Mouse (Mus musculus): ENCODE results near the gene Mbl2. TPM values are rescaled to one million over a fixed set of nuclear protein-coding genes. Genes with fewer than 3 reads are reported as not detected.
"Not testable (repeated sequence)": the region's sequence is repeated elsewhere in the genome, so short reads cannot be mapped to it uniquely, and the experiment has no call there.

Mbl2 gene
- polyA plus RNA-seq, 1 experiment from 2014 or later, result not detected

DNA sequence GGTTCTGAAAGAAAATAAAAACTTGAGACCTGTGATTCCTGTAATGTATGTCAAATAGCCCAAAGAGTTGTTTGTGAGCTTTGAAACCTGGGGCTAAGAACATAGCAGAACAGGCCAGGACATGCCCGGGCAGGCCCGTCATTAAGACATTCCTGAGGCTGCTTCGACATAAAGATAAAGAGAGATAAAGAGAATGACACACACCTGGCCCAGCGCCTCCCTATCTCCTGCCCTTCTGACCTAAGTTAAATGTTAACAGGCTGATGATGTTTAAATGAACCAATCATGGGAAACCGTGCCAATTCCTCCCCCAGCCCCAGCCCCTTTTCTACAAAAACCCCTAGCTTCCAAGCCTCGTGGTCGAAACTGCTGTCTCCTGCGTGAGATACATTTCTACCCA, 10.1 kb upstream of the Mbl2 start:
- H3K9ac ChIP-seq; H3K9me3 ChIP-seq (replicated peaks); H3K36me3 ChIP-seq; H3K4me3 ChIP-seq (replicated peaks); H3K27me3 ChIP-seq; H3K4me2 ChIP-seq; H3K27ac ChIP-seq; H3K4me1 ChIP-seq; ATAC-seq (replicated peaks; ENCODE audit: low FRiP score): not testable (repeated sequence)
- 67% methylated on average over 8 of the region's 8 CpGs for WGBS

DNA sequence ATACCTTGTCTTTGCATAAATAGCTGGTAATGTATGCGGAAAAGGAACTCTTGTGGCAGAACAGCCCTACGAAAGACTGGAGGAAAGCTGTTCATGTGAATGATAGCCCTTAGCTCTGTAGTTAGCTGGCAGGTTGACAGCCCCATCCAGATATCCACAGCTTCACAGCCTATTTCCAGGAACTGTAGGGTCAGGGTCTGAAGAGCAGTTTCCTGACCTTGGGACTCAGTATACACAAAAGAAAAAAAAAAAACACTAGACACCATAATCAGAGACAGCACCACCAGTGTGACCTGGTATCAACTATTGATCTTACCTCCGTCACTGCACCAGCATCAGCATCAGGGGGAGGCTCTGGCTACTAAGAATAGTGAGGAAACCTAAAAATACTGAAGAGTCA, 3.3 kb upstream of the Mbl2 start:
- no peaks in the 10 kb centered on the region for H3K9me3 ChIP-seq (replicated peaks)
- H3K9ac ChIP-seq, result no peak overlapping the region
- no peak overlapping the region for H3K27ac ChIP-seq
- H3K4me1 ChIP-seq, result no peaks in the 10 kb centered on the region
- no peak overlapping the region for H3K4me3 ChIP-seq (replicated peaks)
- no peak overlapping the region for H3K4me2 ChIP-seq
- H3K36me3 ChIP-seq, result no peaks in the 10 kb centered on the region
- 78% methylated on average over 3 of the region's 3 CpGs for WGBS
- H3K27me3 ChIP-seq, result no peaks in the 10 kb centered on the region
- no peak for ATAC-seq (replicated peaks; ENCODE audit: low FRiP score)

DNA sequence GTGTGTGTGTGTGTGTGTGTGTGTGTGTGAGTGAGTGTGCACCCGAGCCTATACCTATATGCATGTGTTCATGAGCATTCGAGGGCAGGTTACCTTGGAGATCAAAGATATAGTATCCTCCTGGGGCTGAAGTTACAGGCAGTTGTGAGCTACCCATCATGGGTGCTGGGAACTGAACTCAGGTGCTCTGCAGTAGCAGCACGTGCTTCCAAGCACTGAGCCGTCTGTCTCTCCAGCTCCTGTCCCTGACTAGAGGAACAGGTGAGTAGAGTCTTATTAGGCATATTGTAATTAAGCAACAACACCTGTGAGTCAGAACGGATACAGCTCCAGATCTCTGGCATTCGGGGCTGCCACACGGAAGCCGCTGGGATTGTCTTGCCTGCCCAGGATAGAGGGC, 1.7 kb downstream of the Mbl2 start:
- 87% methylated on average over 8 of the region's 8 CpGs for WGBS
- Histone ChIP-seq H3K9me3 (replicated peaks) (no peaks in the 10 kb centered on the region), H3K36me3 (no peaks in the 10 kb centered on the region), H3K27me3 (no peaks in the 10 kb centered on the region), H3K4me1 (no peaks in the 10 kb centered on the region), H3K4me2 (no peak overlapping the region), H3K9ac (no peak overlapping the region), H3K4me3 (replicated peaks) (no peak overlapping the region), H3K27ac (no peak overlapping the region)
- no peak for ATAC-seq (replicated peaks; ENCODE audit: low FRiP score)

DNA sequence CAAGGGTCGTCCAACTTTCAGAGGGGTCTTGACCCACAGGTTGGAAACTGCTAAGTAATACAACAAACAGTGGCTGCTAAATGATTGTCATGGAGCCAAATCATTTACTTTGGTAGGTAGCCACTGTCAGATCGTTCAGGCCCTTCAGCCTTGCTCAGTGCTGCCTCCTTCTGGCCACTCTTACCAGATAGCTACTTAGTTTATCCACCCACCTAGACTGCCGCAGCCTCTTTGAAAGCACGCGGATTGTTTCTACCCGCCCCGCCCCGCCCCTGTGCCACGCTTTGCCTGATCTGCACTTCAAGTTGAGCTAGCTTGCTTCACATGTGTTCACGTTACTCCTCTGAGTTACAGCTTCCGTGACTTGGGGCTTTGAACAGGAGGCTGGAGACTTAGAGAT, 14.6 kb downstream of the Mbl2 start:
- Histone ChIP-seq H3K9ac (no peak overlapping the region), H3K4me2 (no peak overlapping the region), H3K4me3 (replicated peaks) (no peak overlapping the region), H3K4me1 (no peaks in the 10 kb centered on the region), H3K36me3 (no peaks in the 10 kb centered on the region), H3K27ac (no peak overlapping the region), H3K27me3 (peaks cover 4% of the 10 kb centered on the region; the same call in 1 of the 2 replicates), H3K9me3 (replicated peaks) (no peaks in the 10 kb centered on the region)
- whole genome bisulfite sequencing, result 27% methylated on average over 11 of the region's 11 CpGs
- no peak for ATAC-seq (replicated peaks; ENCODE audit: low FRiP score)

DNA sequence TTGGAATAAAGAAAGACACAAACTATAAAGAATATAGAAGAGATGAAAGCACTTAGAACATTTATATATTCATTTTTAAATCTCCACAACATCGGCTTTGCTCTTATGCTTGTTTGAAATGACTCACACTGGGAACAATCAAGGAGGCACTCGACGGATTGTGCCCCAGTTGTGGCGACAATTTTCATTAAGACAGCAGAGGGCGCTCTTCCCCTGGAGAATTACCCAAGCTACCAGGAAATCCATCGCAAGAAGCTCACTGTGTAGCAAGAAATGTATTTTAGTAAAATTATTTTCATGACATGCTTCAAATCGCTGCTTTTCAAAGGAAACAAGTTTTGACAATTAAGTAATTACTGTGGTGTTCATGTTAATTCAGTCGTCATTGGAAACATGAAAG, 16.1 kb downstream of the Mbl2 start:
- 7% methylated on average over 8 of the region's 8 CpGs for WGBS
- Histone ChIP-seq H3K9me3 (replicated peaks) (no peaks in the 10 kb centered on the region), H3K4me2 (no peak overlapping the region), H3K4me1 (no peaks in the 10 kb centered on the region), H3K4me3 (replicated peaks) (no peak overlapping the region), H3K27ac (no peak overlapping the region), H3K9ac (no peak overlapping the region), H3K27me3 (peaks cover 4% of the 10 kb centered on the region; the same call in 1 of the 2 replicates), H3K36me3 (no peaks in the 10 kb centered on the region)
- no peak for ATAC-seq (replicated peaks; ENCODE audit: low FRiP score)

DNA sequence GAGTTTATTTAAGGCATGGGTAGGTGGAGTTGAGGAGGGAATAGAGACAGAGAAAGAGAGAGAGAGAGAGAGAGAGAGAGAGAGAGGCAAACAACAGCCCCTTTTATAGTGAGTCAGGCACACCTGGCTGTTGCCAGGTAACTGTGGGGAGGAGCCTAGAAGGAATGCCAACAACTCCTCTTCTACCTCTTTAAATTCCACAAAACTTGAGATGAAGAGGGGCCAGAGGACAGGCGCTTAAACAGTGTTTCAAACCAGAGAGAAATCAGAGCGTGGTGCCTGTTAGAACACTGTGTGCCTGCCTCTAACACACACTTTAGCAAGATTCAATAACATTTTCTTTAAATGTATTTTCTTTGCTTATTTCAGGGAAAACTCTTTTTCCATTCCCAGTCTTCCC, 19.5 kb downstream of the Mbl2 start:
- Histone ChIP-seq H3K27ac (no peak overlapping the region), H3K4me2 (no peak overlapping the region), H3K4me3 (replicated peaks) (no peak overlapping the region), H3K36me3 (no peaks in the 10 kb centered on the region), H3K4me1 (peaks cover 4% of the 10 kb centered on the region; the same call in 1 of the 2 replicates), H3K27me3 (peaks cover 4% of the 10 kb centered on the region; the same call in 1 of the 2 replicates), H3K9ac (no peak overlapping the region), H3K9me3 (replicated peaks) (no peaks in the 10 kb centered on the region)
- 84% methylated on average over 2 of the region's 2 CpGs for WGBS
- no peak for ATAC-seq (replicated peaks; ENCODE audit: low FRiP score)

DNA sequence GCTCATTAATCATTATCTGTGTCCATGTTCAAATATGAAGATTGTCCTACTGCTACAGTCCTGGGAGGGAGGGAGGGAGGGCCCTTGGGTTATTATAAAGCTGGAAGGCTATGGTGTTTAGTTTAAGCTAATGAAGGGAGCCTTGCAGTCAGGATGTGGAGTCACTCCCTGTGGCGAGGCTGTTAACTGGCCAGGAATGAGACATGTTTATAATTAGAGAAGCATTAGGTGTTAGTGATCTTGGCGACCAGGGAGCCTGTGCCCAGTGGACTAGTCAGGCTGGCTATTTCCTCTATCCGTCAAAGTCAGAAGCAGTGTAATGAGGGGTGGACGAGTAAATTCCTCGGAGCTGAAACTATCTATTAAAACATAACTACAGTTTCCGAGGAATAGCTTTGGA, 23.6 kb downstream of the Mbl2 start:
- Histone ChIP-seq H3K4me2 (peak overlapping the region; percentile 12; the same call in 1 of the 2 replicates), H3K4me1 (peaks cover 4% of the 10 kb centered on the region; the same call in 1 of the 2 replicates), H3K9ac (no peak overlapping the region), H3K27ac (0 out of 2 replicates have a peak overlapping the region, but pooled peaks have one; percentile 37), H3K4me3 (replicated peaks) (no peak overlapping the region), H3K36me3 (no peaks in the 10 kb centered on the region), H3K27me3 (no peaks in the 10 kb centered on the region), H3K9me3 (replicated peaks) (no peaks in the 10 kb centered on the region)
- 12% methylated on average over 6 of the region's 6 CpGs for WGBS
- ATAC-seq (replicated peaks; ENCODE audit: low FRiP score), result peak; percentile 56; the same call in 1 of the 2 replicates

DNA sequence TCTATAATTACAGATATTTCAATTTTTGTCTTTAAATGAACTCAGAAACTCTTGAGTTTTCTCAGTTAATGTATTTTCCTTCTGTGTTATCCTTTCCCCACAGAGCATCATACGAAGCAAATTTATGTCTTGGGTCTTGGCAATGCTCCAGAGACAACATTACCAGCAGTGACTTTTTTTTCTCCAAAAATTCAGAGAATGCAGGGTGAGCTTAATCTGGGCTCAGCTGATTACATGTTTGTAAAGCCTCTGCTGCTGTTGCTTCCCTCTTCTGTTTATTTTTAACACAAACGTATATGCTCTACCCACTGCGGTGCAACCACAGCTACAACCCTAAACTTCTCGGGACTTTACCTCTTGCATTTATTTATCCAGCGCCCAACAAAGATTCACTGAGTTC, 48.4 kb downstream of the Mbl2 start:
- H3K4me3 ChIP-seq (replicated peaks), result no peak overlapping the region
- H3K4me2 ChIP-seq, result no peak overlapping the region
- H3K4me1 ChIP-seq, result peaks cover 7% of the 10 kb centered on the region; the same call in 1 of the 2 replicates
- H3K27me3 ChIP-seq, result 0 out of 2 replicates have a peak, but pooled peaks cover 3% of the 10 kb centered on the region
- no peaks in the 10 kb centered on the region for H3K9me3 ChIP-seq (replicated peaks)
- H3K36me3 ChIP-seq, result no peaks in the 10 kb centered on the region
- H3K27ac ChIP-seq, result no peak overlapping the region
- no peak; the same call in 1 of the 2 replicates for ATAC-seq (replicated peaks; ENCODE audit: low FRiP score)
- H3K9ac ChIP-seq, result no peak overlapping the region
- 41% methylated on average over 5 of the region's 5 CpGs for WGBS

DNA sequence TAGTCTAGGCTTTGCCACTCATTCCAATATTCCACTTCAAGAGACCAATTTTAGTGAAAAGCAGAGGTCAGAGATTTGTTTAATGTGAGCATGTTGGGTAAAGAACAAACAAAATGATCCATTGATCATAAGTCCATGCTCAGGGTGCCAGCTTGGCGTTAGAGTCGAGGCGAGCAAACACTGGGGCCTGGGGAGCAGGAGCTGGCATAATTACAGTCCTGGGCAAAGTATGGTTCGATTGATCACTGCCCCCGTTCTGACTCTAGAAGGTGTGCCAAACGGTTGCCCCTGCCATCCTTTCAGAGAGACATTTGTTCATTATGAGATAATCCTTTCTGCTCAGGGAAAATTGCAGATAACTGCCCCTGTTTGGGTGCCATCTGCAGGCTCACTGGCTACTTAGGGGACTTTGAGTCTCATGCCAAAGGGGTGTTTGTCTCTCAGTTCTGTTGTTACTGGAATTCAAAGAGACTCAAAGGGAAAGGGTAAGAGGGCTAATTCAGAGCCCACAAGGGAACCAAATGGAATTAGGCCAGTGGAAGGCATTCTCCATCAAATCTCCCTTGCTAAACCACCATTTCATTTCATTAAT, 55.3 kb downstream of the Mbl2 start:
- H3K27me3 ChIP-seq, result 0 out of 2 replicates have a peak, but pooled peaks cover 5% of the 10 kb centered on the region
- 0 out of 2 replicates have a peak, but pooled peaks cover 7% of the 10 kb centered on the region for H3K4me1 ChIP-seq
- H3K4me2 ChIP-seq, result no peak overlapping the region
- WGBS, result 89% methylated on average over 6 of the region's 6 CpGs
- H3K9me3 ChIP-seq (replicated peaks), result no peaks in the 10 kb centered on the region
- no peak overlapping the region for H3K9ac ChIP-seq
- ATAC-seq (replicated peaks; ENCODE audit: low FRiP score), result no peak
- H3K36me3 ChIP-seq, result no peaks in the 10 kb centered on the region
- no peak overlapping the region for H3K4me3 ChIP-seq (replicated peaks)
- H3K27ac ChIP-seq, result no peak overlapping the region

Small RNA genes lying within 50 kb of the gene (microRNA-seq; reads per million reads assigned to microRNA genes)
- not detected for gene Gm24108

Other genes with a start within 250 kb of the Mbl2 start
- not detected in 2 replicates for gene Trpd52l3, start 229.2 kb upstream of the Mbl2 start, polyA plus RNA-seq (2015; fragmentation: Nextera tagmentation; extraction: Ambion mirVana)
- gene Uhrf2, start 202.4 kb upstream of the Mbl2 start, polyA plus RNA-seq (2015; fragmentation: Nextera tagmentation; extraction: Ambion mirVana), result 85.3 and 87.5 TPM in 2 replicates
- 11.0 and 11.4 TPM in 2 replicates for gene Gldc, start 57.5 kb upstream of the Mbl2 start, polyA plus RNA-seq (2015; fragmentation: Nextera tagmentation; extraction: Ambion mirVana)